Mouse (Mus musculus) olfactory bulb, adult 2 months (tissue): ENCODE data around the gene Art5.

Experiments used
- CTCF ChIP-seq: fragments of 200-500 bp; IDR thresholded peaks from 2 replicates; pipeline ENCODE4 v1.5.1; 2012; ENCODE audit warnings: low read depth, mild to moderate bottlenecking, low read length, moderate library complexity; ENCODE audit not compliant: insufficient read depth
- POLR2A ChIP-seq: fragments of 200-500 bp; IDR thresholded peaks from 2 replicates; pipeline ENCODE4 v1.6.1; 2012; ENCODE audit warnings: mild to moderate bottlenecking, low read depth, low read length, moderate library complexity; ENCODE audit not compliant: insufficient read depth

GRCm38 (mm10) chr7:102153691-102154090 is 44.4 kb upstream of the Art5 start:
- TF ChIP-seq POLR2A (no peak), CTCF (no peak)
